Mouse (Mus musculus) gastrocnemius, adult 8-10 months (tissue): Measurements from ENCODE around the gene Krtap3-1. TPM values are rescaled to one million over a fixed set of nuclear protein-coding genes. Genes with fewer than 3 reads are reported as not detected.
"Not testable (repeated sequence)": the region's sequence is repeated elsewhere in the genome, so short reads cannot be mapped to it uniquely, and the experiment has no call there.

Experiments
- DNase-seq, 2 experiments: peaks; one replicate each; pipeline ENCODE4 v3.0.0; 2022; ENCODE audit warnings: low spot score in 2 of 2
- total RNA-seq, 4 experiments: library from RNA; stranded (reverse); gene quantifications; 2 replicates each; pipeline ENCODE4 v1.2.4; 2022

Krtap3-1 gene
- not detected for total RNA-seq

DNA sequence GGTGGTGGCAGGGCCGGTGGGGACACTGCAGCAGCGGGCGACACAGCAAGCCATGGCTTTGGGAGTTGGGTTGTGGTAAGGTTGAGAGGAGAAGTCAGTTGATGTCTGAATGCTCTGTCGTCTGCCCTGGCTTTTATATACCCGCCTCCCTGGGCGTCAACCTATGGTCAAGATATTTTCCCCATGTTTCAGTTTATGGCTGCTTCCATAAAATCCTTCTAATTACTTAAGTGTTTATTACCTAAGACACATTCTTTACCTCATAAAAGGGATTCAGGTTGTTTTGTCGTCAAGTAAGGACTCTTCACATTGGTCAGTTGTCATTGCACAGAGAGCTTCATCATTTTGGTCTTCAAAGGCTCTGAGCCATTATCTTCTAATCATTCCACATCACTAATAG lies at the start of gene Krtap3-1:
Gene Krtap3-1, minus strand, starts transcription at position 101 of the 400 bp plus-strand sequence.
- no peak for DNase-seq

- DNase-seq = no peak
These were observed 48.5 kb upstream of the Krtap3-1 start, which contains the start of gene Krtap2-4 for GRCm38 (mm10) chr11:99614796-99615363. Gene Krtap2-4, minus strand, starts transcription at chr11:99614846.

DNA sequence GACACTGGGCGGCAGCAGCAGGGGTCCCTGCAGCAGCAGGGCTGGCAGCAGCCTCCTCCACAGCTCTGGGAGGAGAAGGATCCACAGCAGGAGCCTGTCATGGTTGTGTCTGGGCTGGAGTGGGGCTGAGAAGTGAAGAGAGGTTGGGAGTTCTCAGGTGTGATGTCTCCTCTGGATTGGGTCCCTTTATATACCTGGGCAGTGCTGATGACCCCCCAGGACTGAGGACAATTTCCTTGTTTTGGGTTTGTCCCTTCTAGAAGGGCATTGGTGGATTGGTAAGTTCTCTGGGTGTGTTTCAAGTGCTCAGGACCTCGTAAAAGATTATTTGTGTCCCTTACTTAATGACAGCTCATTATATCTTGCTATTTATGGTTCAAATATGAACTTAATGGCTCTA lies 43.7 kb upstream of the Krtap3-1 start, which contains the start of gene Gm11937:
Gene Gm11937, minus strand, starts transcription at position 101 of the 400 bp plus-strand sequence.
- DNase-seq = not testable (repeated sequence)

DNA sequence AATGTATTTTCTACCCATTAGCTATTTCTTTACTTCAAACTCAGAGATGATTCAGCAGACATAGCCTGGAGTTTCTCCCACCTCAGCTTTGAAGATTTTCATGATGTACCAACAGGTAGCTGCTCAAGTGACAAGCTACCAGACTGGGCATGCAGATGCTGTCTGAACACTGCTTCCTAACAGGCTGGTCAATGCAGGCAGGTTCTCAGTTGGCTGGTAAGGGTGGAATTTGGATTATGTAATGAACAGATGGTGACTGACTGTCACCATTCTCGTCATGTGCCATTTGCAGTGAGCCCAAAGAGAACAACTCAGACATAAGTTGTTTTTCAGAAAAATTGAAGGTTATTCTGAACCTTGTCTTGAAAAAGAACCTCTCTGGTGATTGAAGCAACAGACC lies 42.7 kb upstream of the Krtap3-1 start:
- DNase-seq = no peak

DNA sequence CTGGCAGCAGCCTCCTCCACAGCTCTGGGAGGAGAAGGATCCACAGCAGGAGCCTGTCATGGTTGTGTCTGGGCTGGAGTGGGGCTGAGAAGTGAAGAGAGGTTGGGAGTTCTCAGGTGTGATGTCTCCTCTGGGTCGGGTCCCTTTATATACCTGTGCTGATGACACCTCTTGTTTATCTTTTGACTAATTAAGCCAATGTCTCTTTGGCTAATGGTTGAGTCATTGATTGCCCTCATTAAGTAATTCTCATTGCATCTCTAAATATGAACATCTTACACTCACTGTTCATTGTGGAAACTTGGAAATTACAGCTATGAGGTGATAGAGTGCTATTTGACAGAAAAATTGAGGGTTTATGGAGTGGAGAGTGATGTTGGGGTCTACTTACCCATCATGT lies 36.8 kb upstream of the Krtap3-1 start, which contains the start of gene Gm11938:
Gene Gm11938, minus strand, starts transcription at position 101 of the 400 bp plus-strand sequence.
- DNase-seq = not testable (repeated sequence)

DNA sequence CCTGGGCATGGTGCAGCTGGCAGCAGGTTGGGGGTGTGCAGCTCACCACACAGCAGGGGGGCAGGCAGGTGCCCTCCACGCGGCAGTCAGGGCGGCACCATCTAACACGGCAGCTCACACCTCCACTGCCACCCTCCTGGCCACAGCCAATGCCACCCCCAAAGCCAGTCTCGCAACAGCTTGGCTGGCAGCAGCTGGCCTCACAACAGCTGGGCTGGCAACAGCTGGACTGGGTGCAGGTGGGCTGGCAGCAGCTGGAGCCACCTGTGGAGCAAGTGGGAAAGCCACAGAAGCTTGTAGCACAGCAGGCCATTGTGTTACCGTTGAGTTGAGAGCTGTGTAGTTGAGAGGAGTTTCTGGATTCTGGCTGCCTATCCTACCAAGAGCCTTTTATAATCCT lies 31.3 kb upstream of the Krtap3-1 start, which contains the start of gene Krtap9-3:
Gene Krtap9-3, minus strand, starts transcription at position 364 of the 400 bp plus-strand sequence.
- DNase-seq = not testable (repeated sequence)

- no peak for DNase-seq
These were observed 24.6 kb upstream of the Krtap3-1 start, which contains the start of gene Krtap1-3 for GRCm38 (mm10) chr11:99590981-99591380. Gene Krtap1-3, minus strand, starts transcription at chr11:99591339.

DNA sequence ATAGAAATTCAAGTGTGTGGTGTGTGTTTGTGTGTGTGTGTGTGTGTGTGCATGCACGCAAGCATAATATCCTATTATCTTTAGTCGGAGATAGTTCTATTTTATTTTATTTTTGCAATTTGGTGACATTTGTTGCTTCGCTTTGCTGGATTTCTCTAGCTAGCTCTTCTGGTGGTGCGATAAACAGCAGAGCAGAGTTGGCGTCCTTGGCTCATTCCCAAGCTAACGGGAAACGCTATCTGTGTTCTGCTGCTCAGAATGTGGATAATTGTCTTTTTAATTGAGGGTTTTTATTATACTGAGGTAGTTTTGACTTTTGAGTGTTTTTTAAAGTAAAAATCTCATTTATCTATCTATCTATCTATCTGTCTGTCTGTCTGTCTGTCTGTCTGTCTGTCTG lies 18.7 kb upstream of the Krtap3-1 start:
- DNase-seq = no peak

DNA sequence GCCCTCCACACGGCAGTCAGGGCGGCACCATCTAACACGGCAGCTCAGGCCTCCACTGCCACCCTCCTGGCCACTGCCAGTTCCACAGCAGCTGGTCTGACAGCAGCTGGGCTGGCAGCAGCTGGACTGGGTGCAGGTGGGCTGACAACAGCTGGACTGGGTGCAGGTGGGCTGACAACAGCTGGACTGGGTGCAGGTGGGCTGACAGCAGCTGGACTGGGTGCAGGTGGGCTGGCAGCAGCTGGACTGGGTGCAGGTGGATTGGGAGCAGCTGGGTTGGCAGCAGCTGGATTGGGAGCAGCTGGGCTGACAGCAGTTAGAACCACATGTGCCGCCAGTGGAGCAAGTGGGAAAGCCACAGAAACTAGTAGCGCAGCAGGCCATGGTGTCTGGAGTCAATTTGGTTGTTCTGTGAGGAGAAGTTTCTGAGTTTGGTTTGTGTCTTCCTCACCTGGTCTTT lies 16.8 kb upstream of the Krtap3-1 start, which contains the start of gene Krtap1-4:
Gene Krtap1-4, minus strand, starts transcription at position 410 of the 460 bp plus-strand sequence.
- DNase-seq = no peak

GRCm38 (mm10) chr11:99581564-99581963 lies 15.1 kb upstream of the Krtap3-1 start:
- no peak for DNase-seq

DNA sequence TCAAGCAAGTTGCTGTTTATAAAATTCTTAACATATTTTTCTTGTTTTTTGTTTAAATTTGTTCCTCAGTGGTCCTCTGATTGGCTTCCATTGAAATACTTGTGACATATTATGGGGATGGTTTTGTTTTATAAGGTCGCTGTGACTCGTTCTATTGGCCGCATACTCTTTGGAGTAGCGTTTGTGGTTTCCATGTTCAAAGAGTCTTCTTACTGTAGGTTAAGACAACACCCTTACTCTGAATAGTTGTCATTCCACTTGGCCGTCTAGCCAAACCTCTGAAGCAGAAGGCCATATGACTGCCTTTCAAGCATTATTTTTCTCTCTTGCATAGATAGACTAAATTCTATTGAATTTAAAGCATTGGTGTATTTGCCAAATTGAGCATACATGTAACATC lies 14.6 kb upstream of the Krtap3-1 start:
- DNase-seq = no peak

DNA sequence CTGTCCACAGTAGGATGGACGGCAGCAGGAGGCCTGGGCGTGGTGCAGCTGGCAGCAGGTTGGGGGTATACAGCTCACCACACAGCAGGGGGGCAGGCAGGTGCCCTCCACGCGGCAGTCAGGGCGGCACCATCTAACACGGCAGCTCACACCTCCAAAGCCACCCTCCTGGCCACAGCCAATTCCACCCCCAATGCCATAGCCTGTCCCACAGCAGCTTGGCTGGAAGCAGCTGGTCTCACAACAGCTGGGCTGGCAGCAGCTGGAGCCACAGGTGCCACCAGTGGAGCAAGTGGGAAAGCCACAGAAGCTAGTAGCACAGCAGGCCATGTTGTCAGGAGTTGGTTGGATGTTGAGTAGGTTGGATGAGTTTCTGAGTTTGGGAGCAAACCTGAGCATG lies 14.2 kb upstream of the Krtap3-1 start, which contains the start of gene Krtap1-5:
Gene Krtap1-5, minus strand, starts transcription at position 381 of the 400 bp plus-strand sequence.
- DNase-seq = no peak

DNA sequence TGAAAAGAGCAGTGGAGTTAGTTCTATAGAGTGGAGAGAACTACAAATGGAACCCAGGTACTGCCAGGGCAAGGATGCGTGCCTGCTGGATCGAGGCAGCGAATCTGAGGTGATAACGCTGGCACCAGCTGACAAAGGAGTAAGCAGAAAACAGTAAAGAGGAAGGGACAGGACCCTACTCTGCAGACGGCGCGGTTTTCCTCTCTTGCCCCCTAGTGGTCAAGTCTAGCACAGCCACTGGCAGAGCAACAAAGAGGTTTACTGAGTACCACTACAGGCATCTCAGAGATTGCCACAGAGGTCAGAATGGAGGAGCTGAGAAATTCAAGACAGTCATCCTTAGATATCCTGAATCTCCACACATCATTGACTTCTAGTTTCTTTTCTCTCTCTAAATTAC lies 7.7 kb upstream of the Krtap3-1 start:
- DNase-seq = no peak

DNA sequence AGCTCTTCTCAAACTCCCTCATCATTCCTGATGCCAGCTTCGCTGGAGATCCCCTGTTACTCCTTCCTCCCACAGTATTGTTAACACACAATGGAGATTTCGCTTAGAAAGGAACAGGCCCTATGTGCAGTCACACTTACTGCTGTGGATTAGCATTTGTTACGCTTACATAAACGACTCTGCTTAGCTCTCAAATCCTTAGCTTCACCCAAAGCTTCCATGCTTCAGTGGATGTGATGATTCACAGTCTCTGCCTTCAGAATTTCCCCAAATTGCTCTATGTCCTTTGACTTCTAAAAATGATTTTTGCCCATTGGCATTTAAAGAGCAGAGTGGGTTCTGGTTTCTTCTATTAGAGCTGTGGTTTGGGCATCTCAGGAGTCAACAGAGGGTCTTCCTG lies 6.7 kb upstream of the Krtap3-1 start:
- no peak for DNase-seq

- DNase-seq = no peak
These were observed 3.9 kb downstream of the Krtap3-1 start for GRCm38 (mm10) chr11:99562580-99562979.

DNA sequence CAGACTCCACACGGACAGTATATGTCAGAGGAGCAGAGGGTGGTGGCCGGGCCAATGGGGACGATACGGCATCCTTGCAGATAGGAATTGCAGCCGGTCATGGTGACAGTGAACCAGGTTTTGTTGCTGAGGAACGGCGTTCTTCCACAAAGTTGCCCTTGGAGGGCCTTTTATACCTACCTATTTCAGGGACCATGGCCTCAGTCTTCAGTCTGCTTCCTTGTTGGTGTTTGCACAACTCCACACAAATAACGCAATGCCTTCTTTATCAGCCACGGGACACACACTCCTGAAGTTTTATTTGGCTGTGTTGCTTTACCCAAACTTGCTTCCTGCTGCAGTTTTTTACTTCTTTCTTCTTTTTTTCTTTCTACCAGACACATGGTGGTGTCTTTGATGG lies 7.1 kb downstream of the Krtap3-1 start, which contains the start of gene Gm11939:
Gene Gm11939, minus strand, starts transcription at position 101 of the 400 bp plus-strand sequence.
- DNase-seq = no peak

GRCm38 (mm10) chr11:99557976-99558745 lies 8.3 kb downstream of the Krtap3-1 start:
- no peak for DNase-seq

DNA sequence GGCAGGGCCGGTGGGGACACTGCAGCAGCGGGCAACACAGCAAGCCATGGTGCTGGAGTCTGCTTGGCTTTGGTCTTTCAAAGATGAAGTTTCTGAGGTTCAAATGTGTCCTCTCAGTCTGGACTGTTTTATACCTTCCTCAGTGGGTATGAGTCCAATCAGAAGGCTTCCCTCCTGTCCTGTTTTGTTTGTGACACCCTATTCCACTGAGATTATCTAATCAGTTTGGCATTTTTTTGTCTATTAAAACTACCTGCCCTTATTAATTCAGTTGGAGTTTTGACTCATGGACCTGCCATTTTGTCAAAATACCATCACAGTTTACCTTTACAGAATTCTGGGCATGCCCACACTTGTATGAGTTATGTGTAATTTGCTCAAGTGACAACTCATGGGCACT lies 9.7 kb downstream of the Krtap3-1 start, which contains the start of gene Krtap3-2:
Gene Krtap3-2, minus strand, starts transcription at position 101 of the 400 bp plus-strand sequence.
- no peak for DNase-seq

DNA sequence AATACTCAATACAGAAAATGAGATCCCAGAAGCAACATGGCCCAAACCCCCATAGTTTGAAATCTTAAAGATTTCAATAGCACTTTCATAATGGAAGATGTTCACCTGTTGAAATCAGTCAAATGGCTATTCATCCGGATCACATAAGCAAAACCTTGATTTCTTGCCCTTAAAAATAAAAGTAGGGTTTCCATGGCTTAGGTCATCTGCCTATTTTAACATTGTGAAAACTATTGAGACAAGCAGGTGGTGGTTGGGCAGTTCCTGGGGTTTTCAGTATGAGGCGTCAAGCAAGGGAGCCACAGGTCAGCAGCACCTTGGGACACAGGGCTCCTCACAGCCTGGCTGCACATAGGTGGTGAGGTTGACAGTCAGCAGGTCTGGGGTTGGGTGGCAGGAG lies 10.2 kb downstream of the Krtap3-1 start:
- DNase-seq = no peak

GRCm38 (mm10) chr11:99550765-99551164 lies 15.7 kb downstream of the Krtap3-1 start, which contains the start of gene Krtap3-3:
Gene Krtap3-3, minus strand, starts transcription at chr11:99550865.
- DNase-seq = no peak

- DNase-seq = no peak
These were observed 18.5 kb downstream of the Krtap3-1 start for GRCm38 (mm10) chr11:99547892-99548291.

GRCm38 (mm10) chr11:99539721-99540120 lies 26.7 kb downstream of the Krtap3-1 start:
- no peak for DNase-seq
